Mouse (Mus musculus) hindbrain, embryonic 14.5 days (tissue): ENCODE results near the gene Ranbp3. TPM values are rescaled to one million over a fixed set of nuclear protein-coding genes. Genes with fewer than 3 reads are reported as not detected.

Experiments used
- ATAC-seq: fragments of 200-750 bp; cut with Nextera tagmentation; 2 replicates; pipeline ENCODE4 v1.8.0; 2017; ENCODE audit warnings: moderate number of reproducible peaks, mild to moderate bottlenecking, moderate TSS enrichment, moderate library complexity; ENCODE audit not compliant: low FRiP score
- DNase-seq: peaks from one replicate; pipeline ENCODE4 v3.0.0-alpha.2; 2015; ENCODE audit warnings: low spot score
- H3K27ac ChIP-seq: fragments of 300-500 bp; sonication (generic); 2 replicates; pipeline ENCODE4 v1.5.1; 2014; ENCODE audit warnings: mild to moderate bottlenecking, moderate library complexity
- H3K27me3 ChIP-seq: fragments of 300-500 bp; sonication (generic); 2 replicates; pipeline ENCODE4 v1.6.1; 2014; ENCODE audit warnings: mild to moderate bottlenecking, low read length, mixed read lengths; ENCODE audit not compliant: control insufficient read depth, insufficient read depth
- H3K36me3 ChIP-seq: fragments of 300-500 bp; sonication (generic); replicated peaks from 2 replicates; pipeline ENCODE4 v1.6.1; 2014; ENCODE audit not compliant: control insufficient read depth, insufficient read depth
- H3K4me1 ChIP-seq: fragments of 300-500 bp; sonication (generic); replicated peaks from 2 replicates; pipeline ENCODE4 v1.6.1; 2014; ENCODE audit warnings: antibody characterized with exemption, low read length, mixed read lengths; ENCODE audit not compliant: control insufficient read depth, insufficient read depth
- H3K4me2 ChIP-seq: fragments of 300-500 bp; sonication (generic); replicated peaks from 2 replicates; pipeline ENCODE4 v1.6.1; 2014; ENCODE audit warnings: mild to moderate bottlenecking, moderate library complexity
- H3K4me3 ChIP-seq: fragments of 300-500 bp; sonication (generic); replicated peaks from 2 replicates; pipeline ENCODE4 v1.5.1; 2014; ENCODE audit warnings: mild to moderate bottlenecking, low read length
- H3K9ac ChIP-seq: fragments of 300-500 bp; sonication (generic); 2 replicates; pipeline ENCODE4 v1.6.1; 2014
- H3K9me3 ChIP-seq: fragments of 300-500 bp; sonication (generic); 2 replicates; pipeline ENCODE4 v1.6.1; 2016; ENCODE audit warnings: low read length; ENCODE audit not compliant: control insufficient read depth
- WGBS: fragments of 180-500 bp; shearing (Covaris S2); extraction: QIAGEN DNeasy Blood & Tissue Kit; methylation state at CpG from one replicate; pipeline ENCODE4 v1.1.7; 2014; 5-methylcytosine and 5-hydroxymethylcytosine counted together
- polyA plus RNA-seq: library from polyadenylated mRNA; unstranded; fragments of >200 nt; fragmentation: Nextera tagmentation; extraction: Ambion mirVana; gene quantifications from 2 replicates; pipeline ENCODE4 v1.2.1, GENCODE M21; 2014

Gene Ranbp3
- polyA plus RNA-seq, 1 experiment from 2014 or later = 91.8 TPM

- Histone ChIP-seq H3K9me3 (no peaks in the 10 kb centered on the region), H3K27me3 (no peaks in the 10 kb centered on the region), H3K36me3 (no peaks in the 10 kb centered on the region), H3K4me2 (no peak overlapping the region), H3K27ac (no peak overlapping the region), H3K4me3 (no peak overlapping the region), H3K9ac (no peak overlapping the region), H3K4me1 (no peaks in the 10 kb centered on the region)
- DNase-seq = no peak
- no peak for ATAC-seq
- 81% methylated on average over 4 of the region's 4 CpGs for WGBS
Measured at GRCm38 (mm10) chr17:56643237-56643636, 29.9 kb upstream of the Ranbp3 start.

- Histone ChIP-seq H3K27ac (no peak overlapping the region), H3K4me3 (no peak overlapping the region), H3K9me3 (no peaks in the 10 kb centered on the region), H3K27me3 (no peaks in the 10 kb centered on the region), H3K9ac (no peak overlapping the region), H3K4me1 (no peaks in the 10 kb centered on the region), H3K36me3 (no peaks in the 10 kb centered on the region), H3K4me2 (no peak overlapping the region)
- ATAC-seq (no peak), DNase-seq (no peak)
- 69% methylated on average over 11 of the region's 13 CpGs for WGBS
Measured at GRCm38 (mm10) chr17:56647546-56647945, 25.5 kb upstream of the Ranbp3 start.

DNA sequence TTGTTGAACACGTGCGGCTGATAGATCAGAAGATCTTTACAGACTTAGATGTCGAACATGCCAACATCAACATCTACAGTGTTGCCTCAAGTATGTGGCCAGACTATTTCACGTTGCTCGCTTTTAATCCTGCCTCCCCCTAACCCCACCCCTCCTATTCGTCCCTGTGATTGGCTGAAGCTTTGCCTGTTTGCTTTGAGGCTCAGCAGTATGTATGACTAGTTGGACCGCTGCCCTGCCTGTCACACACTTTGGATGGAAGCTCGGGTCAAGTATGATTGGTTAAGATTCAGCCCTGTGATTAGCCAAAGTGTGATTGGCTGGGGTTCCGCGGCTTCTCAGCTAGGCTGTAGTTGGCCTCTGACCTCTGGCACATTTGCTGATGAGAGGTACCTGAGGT is 21.3 kb upstream of the Ranbp3 start:
- DNase-seq = no peak
- Histone ChIP-seq H3K4me2 (no peak overlapping the region), H3K36me3 (no peaks in the 10 kb centered on the region), H3K4me3 (no peak overlapping the region), H3K27me3 (no peaks in the 10 kb centered on the region), H3K27ac (no peak overlapping the region), H3K9me3 (no peaks in the 10 kb centered on the region), H3K4me1 (no peaks in the 10 kb centered on the region), H3K9ac (no peak overlapping the region)
- 40% methylated on average over 10 of the region's 10 CpGs for WGBS
- peak; percentile 21; the same call in 1 of the 2 replicates for ATAC-seq

DNA sequence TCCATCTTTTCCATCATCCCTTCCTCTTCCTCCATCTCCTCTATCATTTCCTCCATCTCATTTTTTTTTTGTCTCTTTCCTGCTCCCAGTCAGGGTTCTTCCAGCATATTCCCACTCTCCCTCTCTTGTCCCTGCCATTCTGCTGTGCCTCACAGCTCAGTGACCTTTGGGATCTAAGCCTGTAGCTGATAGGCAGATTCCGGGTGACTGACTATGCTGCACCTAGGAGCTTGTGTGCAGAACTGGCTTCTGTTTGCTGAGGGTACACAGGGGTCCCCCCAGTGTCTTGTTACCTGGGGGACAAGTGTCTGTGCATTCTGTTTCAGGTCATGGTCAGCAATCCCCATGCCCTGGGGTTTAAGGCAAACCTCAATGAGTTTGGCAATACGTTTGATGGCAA is 18.3 kb upstream of the Ranbp3 start:
- Histone ChIP-seq H3K9ac (no peak overlapping the region), H3K4me2 (no peak overlapping the region), H3K36me3 (no peaks in the 10 kb centered on the region), H3K4me1 (no peaks in the 10 kb centered on the region), H3K9me3 (no peaks in the 10 kb centered on the region), H3K4me3 (no peak overlapping the region), H3K27ac (no peak overlapping the region), H3K27me3 (no peaks in the 10 kb centered on the region)
- 77% methylated on average over 2 of the region's 2 CpGs for WGBS
- ATAC-seq (no peak), DNase-seq (no peak)

DNA sequence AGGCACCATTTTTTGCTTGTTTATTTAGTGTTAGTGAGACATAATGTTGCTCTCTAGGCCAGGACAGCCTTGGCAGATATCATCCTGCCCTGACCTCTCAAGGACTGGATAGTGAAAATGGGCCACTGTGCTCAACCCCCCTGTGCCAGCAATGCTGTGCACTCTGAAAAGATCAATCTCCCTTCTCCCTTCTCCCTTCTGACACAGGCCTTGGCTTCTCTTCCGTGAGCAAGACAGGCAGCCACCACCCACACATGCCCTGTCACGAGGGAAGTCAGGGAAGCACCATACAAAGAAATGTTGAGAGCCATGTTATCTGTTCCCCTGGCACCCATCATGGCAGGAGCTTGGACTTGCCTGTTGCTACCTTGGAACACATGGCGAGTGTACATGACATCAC is 17.8 kb upstream of the Ranbp3 start:
- no peaks in the 10 kb centered on the region for H3K9me3 ChIP-seq
- no peak for ATAC-seq
- no peak overlapping the region for H3K4me3 ChIP-seq
- H3K27me3 ChIP-seq = no peaks in the 10 kb centered on the region
- no peak for DNase-seq
- no peak overlapping the region for H3K4me2 ChIP-seq
- H3K4me1 ChIP-seq = no peaks in the 10 kb centered on the region
- H3K9ac ChIP-seq = no peak overlapping the region
- no peaks in the 10 kb centered on the region for H3K36me3 ChIP-seq
- 86% methylated on average over 3 of the region's 3 CpGs for WGBS
- H3K27ac ChIP-seq = no peak overlapping the region

- H3K4me1 ChIP-seq = no peaks in the 10 kb centered on the region
- H3K4me3 ChIP-seq = no peak overlapping the region
- no peaks in the 10 kb centered on the region for H3K27me3 ChIP-seq
- ATAC-seq (no peak), DNase-seq (no peak)
- H3K36me3 ChIP-seq = no peaks in the 10 kb centered on the region
- no peak overlapping the region for H3K9ac ChIP-seq
- 82% methylated on average over 6 of the region's 6 CpGs for WGBS
- H3K4me2 ChIP-seq = no peak overlapping the region
- H3K9me3 ChIP-seq = no peaks in the 10 kb centered on the region
- H3K27ac ChIP-seq = no peak overlapping the region
Measured at GRCm38 (mm10) chr17:56656171-56656570, 16.9 kb upstream of the Ranbp3 start.

- Histone ChIP-seq H3K4me2 (no peak overlapping the region), H3K27me3 (peaks cover 9% of the 10 kb centered on the region; the same call in 1 of the 2 replicates), H3K27ac (no peak overlapping the region), H3K9ac (no peak overlapping the region), H3K36me3 (no peaks in the 10 kb centered on the region), H3K4me3 (no peak overlapping the region), H3K4me1 (no peaks in the 10 kb centered on the region; the same call in 1 of the 2 replicates), H3K9me3 (no peaks in the 10 kb centered on the region)
- 65% methylated on average over 3 of the region's 3 CpGs for WGBS
- no peak for DNase-seq
- no peak for ATAC-seq
Measured at GRCm38 (mm10) chr17:56663659-56664058, 9.4 kb upstream of the Ranbp3 start.

GRCm38 (mm10) chr17:56664333-56664732 is 8.8 kb upstream of the Ranbp3 start:
- no peak overlapping the region for H3K4me3 ChIP-seq
- no peak overlapping the region for H3K4me2 ChIP-seq
- no peaks in the 10 kb centered on the region for H3K9me3 ChIP-seq
- peaks cover 9% of the 10 kb centered on the region; the same call in 1 of the 2 replicates for H3K27me3 ChIP-seq
- 1% methylated on average over 10 of the region's 10 CpGs for WGBS
- H3K9ac ChIP-seq = no peak overlapping the region
- DNase-seq (no peak), ATAC-seq (no peak)
- no peaks in the 10 kb centered on the region; the same call in 1 of the 2 replicates for H3K4me1 ChIP-seq
- no peaks in the 10 kb centered on the region for H3K36me3 ChIP-seq
- no peak overlapping the region for H3K27ac ChIP-seq

DNA sequence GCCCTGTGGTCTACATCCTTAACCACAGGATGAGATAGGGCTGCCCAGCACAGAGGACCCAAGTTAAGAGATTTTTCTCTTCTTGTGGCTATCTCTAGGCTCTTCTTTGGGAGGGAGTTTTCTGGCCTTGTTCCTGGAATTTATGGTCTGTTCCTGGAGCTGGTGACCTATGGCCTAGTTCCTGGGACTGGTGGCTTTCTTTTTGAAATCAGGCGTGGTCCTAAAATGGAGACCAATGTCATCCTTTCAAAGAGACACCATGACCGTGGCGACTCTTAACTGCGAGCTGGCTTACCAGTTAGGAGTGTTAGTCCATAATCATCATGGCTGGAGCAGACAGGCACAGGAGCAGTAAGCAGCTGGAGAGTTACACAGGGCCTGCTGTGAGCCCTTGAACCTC is 6.7 kb upstream of the Ranbp3 start:
- H3K36me3 ChIP-seq = no peaks in the 10 kb centered on the region
- 93% methylated on average over 4 of the region's 4 CpGs for WGBS
- H3K4me1 ChIP-seq = no peaks in the 10 kb centered on the region; the same call in 1 of the 2 replicates
- H3K4me2 ChIP-seq = no peak overlapping the region
- no peak overlapping the region for H3K27ac ChIP-seq
- peaks cover 9% of the 10 kb centered on the region; the same call in 1 of the 2 replicates for H3K27me3 ChIP-seq
- H3K9ac ChIP-seq = no peak overlapping the region
- ATAC-seq = no peak
- H3K9me3 ChIP-seq = no peaks in the 10 kb centered on the region
- no peak overlapping the region for H3K4me3 ChIP-seq
- no peak for DNase-seq

GRCm38 (mm10) chr17:56667591-56667990 is 5.5 kb upstream of the Ranbp3 start:
- H3K4me2 ChIP-seq = no peak overlapping the region
- H3K9ac ChIP-seq = no peak overlapping the region
- H3K4me3 ChIP-seq = no peak overlapping the region
- no peaks in the 10 kb centered on the region for H3K36me3 ChIP-seq
- H3K9me3 ChIP-seq = no peaks in the 10 kb centered on the region
- H3K27ac ChIP-seq = no peak overlapping the region
- H3K4me1 ChIP-seq = peaks cover 3% of the 10 kb centered on the region
- ATAC-seq (no peak), DNase-seq (no peak)
- WGBS = 75% methylated on average over 3 of the region's 3 CpGs
- H3K27me3 ChIP-seq = peaks cover 9% of the 10 kb centered on the region; the same call in 1 of the 2 replicates
